Mouse (Mus musculus): ENCODE results near the gene Cmip. TPM values are rescaled to one million over a fixed set of nuclear protein-coding genes. Genes with fewer than 3 reads are reported as not detected.

The Cmip gene
- polyA plus RNA-seq, 1 experiment from 2014 or later: 87.3 TPM

GRCm38 (mm10) chr8:117453974-117454373 lies 197.1 kb downstream of the Cmip start:
- 77% methylated on average over 6 of the region's 6 CpGs for WGBS
- peaks cover 89% of the 10 kb centered on the region for H3K36me3 ChIP-seq
- H3K9ac ChIP-seq: peak overlapping the region; percentile 13; the same call in 1 of the 2 replicates

GRCm38 (mm10) chr8:117454516-117455116 lies 197.8 kb downstream of the Cmip start:
- Histone ChIP-seq H3K9me3 (no peaks in the 10 kb centered on the region), H3K27ac (peak overlapping the region; percentile 66), H3K4me1 (replicated peaks) (peaks cover 42% of the 10 kb centered on the region), H3K4me2 (no peak overlapping the region), H3K27me3 (no peaks in the 10 kb centered on the region), H3K9ac (peak overlapping the region; percentile 13; the same call in 1 of the 2 replicates), H3K36me3 (peaks cover 83% of the 10 kb centered on the region), H3K4me3 (no peak overlapping the region)
- WGBS: 95% methylated on average over 14 of the region's 14 CpGs
- ATAC-seq (ENCODE audit: low FRiP score): no peak

More at GRCm38 (mm10) chr8:117453974-117454373, 197.1 kb downstream of the Cmip start:
- H3K9me3 ChIP-seq: no peaks in the 10 kb centered on the region
- peaks cover 40% of the 10 kb centered on the region for H3K4me1 ChIP-seq (replicated peaks)
- no peaks in the 10 kb centered on the region for H3K27me3 ChIP-seq
- H3K4me3 ChIP-seq: no peak overlapping the region
- H3K4me2 ChIP-seq: no peak overlapping the region
- no peak for ATAC-seq (ENCODE audit: low FRiP score)
- peak overlapping the region; percentile 66 for H3K27ac ChIP-seq

GRCm38 (mm10) chr8:117455701-117456100 lies 198.8 kb downstream of the Cmip start:
- 96% methylated on average over 6 of the region's 6 CpGs for WGBS

GRCm38 (mm10) chr8:117458440-117458839 lies 201.6 kb downstream of the Cmip start:
- Histone ChIP-seq H3K4me1 (replicated peaks) (peaks cover 23% of the 10 kb centered on the region), H3K27ac (peak overlapping the region; percentile 49; the same call in 1 of the 2 replicates), H3K4me2 (no peak overlapping the region), H3K4me3 (no peak overlapping the region), H3K9me3 (no peaks in the 10 kb centered on the region), H3K9ac (no peak overlapping the region), H3K36me3 (peaks cover 51% of the 10 kb centered on the region), H3K27me3 (no peaks in the 10 kb centered on the region)
- no peak for ATAC-seq (ENCODE audit: low FRiP score)
- 65% methylated on average over 4 of the region's 5 CpGs for WGBS

More at GRCm38 (mm10) chr8:117455701-117456100, 198.8 kb downstream of the Cmip start:
- H3K27me3 ChIP-seq: no peaks in the 10 kb centered on the region
- no peak overlapping the region for H3K4me3 ChIP-seq
- peaks cover 31% of the 10 kb centered on the region for H3K4me1 ChIP-seq (replicated peaks)
- no peaks in the 10 kb centered on the region for H3K9me3 ChIP-seq
- H3K9ac ChIP-seq: no peak overlapping the region
- no peak overlapping the region for H3K4me2 ChIP-seq
- peaks cover 72% of the 10 kb centered on the region for H3K36me3 ChIP-seq
- H3K27ac ChIP-seq: no peak overlapping the region
- ATAC-seq (ENCODE audit: low FRiP score): no peak

- H3K9ac ChIP-seq: no peak overlapping the region
- H3K4me1 ChIP-seq (replicated peaks): peaks cover 11% of the 10 kb centered on the region
- H3K27ac ChIP-seq: peak overlapping the region; percentile 60
- no peaks in the 10 kb centered on the region for H3K27me3 ChIP-seq
- no peak for ATAC-seq (ENCODE audit: low FRiP score)
- peaks cover 9% of the 10 kb centered on the region; the same call in 1 of the 2 replicates for H3K36me3 ChIP-seq
- H3K4me2 ChIP-seq: no peak overlapping the region
- 54% methylated on average over 11 of the region's 11 CpGs for WGBS
- no peak overlapping the region for H3K4me3 ChIP-seq
- H3K9me3 ChIP-seq: no peaks in the 10 kb centered on the region
Measured at GRCm38 (mm10) chr8:117462701-117463284, 205.9 kb downstream of the Cmip start.

- ATAC-seq (ENCODE audit: low FRiP score): no peak
- Histone ChIP-seq H3K9ac (no peak overlapping the region), H3K27me3 (no peaks in the 10 kb centered on the region), H3K27ac (no peak overlapping the region), H3K36me3 (peaks cover 5% of the 10 kb centered on the region; the same call in 1 of the 2 replicates), H3K9me3 (no peaks in the 10 kb centered on the region), H3K4me3 (no peak overlapping the region), H3K4me1 (replicated peaks) (peaks cover 1% of the 10 kb centered on the region), H3K4me2 (no peak overlapping the region)
- WGBS: 97% methylated on average over 6 of the region's 6 CpGs
Measured at GRCm38 (mm10) chr8:117464525-117464924, 207.7 kb downstream of the Cmip start.

- no peak overlapping the region for H3K27ac ChIP-seq
Measured at GRCm38 (mm10) chr8:117465250-117465649, 208.4 kb downstream of the Cmip start.

GRCm38 (mm10) chr8:117467466-117467865 lies 210.6 kb downstream of the Cmip start:
- Histone ChIP-seq H3K27me3 (no peaks in the 10 kb centered on the region), H3K4me3 (no peak overlapping the region), H3K27ac (no peak overlapping the region), H3K4me1 (replicated peaks) (peaks cover 18% of the 10 kb centered on the region), H3K9ac (no peak overlapping the region), H3K4me2 (no peak overlapping the region), H3K9me3 (no peaks in the 10 kb centered on the region), H3K36me3 (no peaks in the 10 kb centered on the region)
- ATAC-seq (ENCODE audit: low FRiP score): no peak
- 87% methylated on average over 10 of the region's 10 CpGs for WGBS

More at GRCm38 (mm10) chr8:117465250-117465649, 208.4 kb downstream of the Cmip start:
- H3K4me1 ChIP-seq (replicated peaks): peaks cover 8% of the 10 kb centered on the region
- H3K9me3 ChIP-seq: no peaks in the 10 kb centered on the region
- peaks cover 5% of the 10 kb centered on the region; the same call in 1 of the 2 replicates for H3K36me3 ChIP-seq
- no peak overlapping the region for H3K9ac ChIP-seq
- ATAC-seq (ENCODE audit: low FRiP score): peak; percentile 64
- no peaks in the 10 kb centered on the region for H3K27me3 ChIP-seq
- 47% methylated on average over 5 of the region's 5 CpGs for WGBS
- H3K4me3 ChIP-seq: no peak overlapping the region
- no peak overlapping the region for H3K4me2 ChIP-seq

GRCm38 (mm10) chr8:117469431-117470341 lies 212.8 kb downstream of the Cmip start:
- ATAC-seq (ENCODE audit: low FRiP score): peak; percentile 69
- Histone ChIP-seq H3K27me3 (no peaks in the 10 kb centered on the region), H3K4me2 (peak overlapping the region; percentile 55), H3K9ac (peak overlapping the region; percentile 68), H3K27ac (peak overlapping the region; percentile 96), H3K4me3 (peak overlapping the region; percentile 25; the same call in 1 of the 2 replicates), H3K4me1 (replicated peaks) (peaks cover 18% of the 10 kb centered on the region), H3K9me3 (no peaks in the 10 kb centered on the region), H3K36me3 (no peaks in the 10 kb centered on the region)
- 29% methylated on average over 16 of the region's 16 CpGs for WGBS

GRCm38 (mm10) chr8:117470342-117470781 lies 213.5 kb downstream of the Cmip start:
- peaks cover 18% of the 10 kb centered on the region for H3K4me1 ChIP-seq (replicated peaks)
- H3K27ac ChIP-seq: peak overlapping the region; percentile 96
- 0% methylated on average over 8 of the region's 14 CpGs for WGBS
- peak overlapping the region; percentile 25 for H3K4me3 ChIP-seq
- peak overlapping the region; percentile 68 for H3K9ac ChIP-seq
- no peaks in the 10 kb centered on the region for H3K27me3 ChIP-seq
- H3K36me3 ChIP-seq: no peaks in the 10 kb centered on the region
- H3K9me3 ChIP-seq: no peaks in the 10 kb centered on the region
- peak; percentile 90 for ATAC-seq (ENCODE audit: low FRiP score)
- peak overlapping the region; percentile 55 for H3K4me2 ChIP-seq

- H3K9me3 ChIP-seq: no peaks in the 10 kb centered on the region
- H3K4me2 ChIP-seq: no peak overlapping the region
- ATAC-seq (ENCODE audit: low FRiP score): no peak
- peak overlapping the region; percentile 96 for H3K27ac ChIP-seq
- no peaks in the 10 kb centered on the region for H3K36me3 ChIP-seq
- peaks cover 18% of the 10 kb centered on the region for H3K4me1 ChIP-seq (replicated peaks)
- H3K4me3 ChIP-seq: no peak overlapping the region
- H3K27me3 ChIP-seq: no peaks in the 10 kb centered on the region
- 36% methylated on average over 3 of the region's 3 CpGs for WGBS
- H3K9ac ChIP-seq: no peak overlapping the region; the same call in 1 of the 2 replicates
Measured at GRCm38 (mm10) chr8:117471174-117471573, 214.3 kb downstream of the Cmip start.

GRCm38 (mm10) chr8:117471655-117472054 lies 214.8 kb downstream of the Cmip start:
- no peak overlapping the region for H3K4me3 ChIP-seq
- ATAC-seq (ENCODE audit: low FRiP score): no peak
- no peaks in the 10 kb centered on the region for H3K9me3 ChIP-seq
- peaks cover 18% of the 10 kb centered on the region for H3K4me1 ChIP-seq (replicated peaks)
- H3K9ac ChIP-seq: no peak overlapping the region
- H3K36me3 ChIP-seq: no peaks in the 10 kb centered on the region
- 85% methylated on average over 9 of the region's 9 CpGs for WGBS
- H3K27ac ChIP-seq: no peak overlapping the region
- no peaks in the 10 kb centered on the region for H3K27me3 ChIP-seq
- no peak overlapping the region for H3K4me2 ChIP-seq

All from hindbrain, embryonic 13.5 days (tissue).